Comparison of ENCODE assay signal across 8 mouse cellular contexts in genomic region chr7:140903212-140903611, GRCm38 (mm10). TPM values are rescaled to one million over a fixed set of nuclear protein-coding genes. Genes with fewer than 3 reads are reported as not detected.
A peak's percentile ranks its signal among the peaks of the same experiment; 100 is the strongest.
DNase-seq lines count a peak whose midpoint lies in the region; ATAC-seq and TF ChIP-seq lines count a peak whose summit lies in the region.
"Had no signal": no experiment of that assay in that cellular context is flagged by ENCODE, and none has a peak within 500 bp of the region (broad histone marks: within the 10 kb centered on the region; RNA-seq: fewer than 3 reads in every experiment).

No protein-coding gene starts in this region.

- WGBS in intestine, embryonic 16.5 days = 22% methylated on average over 13 of the region's 13 CpGs
- WGBS in midbrain, embryonic 12.5 days = 27% methylated on average over 13 of the region's 13 CpGs
- WGBS in small intestine, adult 2 months = 26% methylated on average over 13 of the region's 13 CpGs

- intact Hi-C loops in left cerebral cortex, postnatal 4 days (cut with DNase I) = loop anchor here (10.0 kb wide), 1 partner anchor 272 kb away; the partner anchor contains the start of gene Rnh1

- H3K4me2 ChIP-seq in intestine, embryonic 16.5 days (ENCODE audit: low read depth, low read length) = no peak overlapping the region
- no peak overlapping the region for H3K4me2 ChIP-seq in midbrain, embryonic 12.5 days (replicated peaks)
- H3K4me2 ChIP-seq: limb, embryonic 15.5 days had no signal

- H3K9me3 ChIP-seq in intestine, embryonic 16.5 days (ENCODE audit: control insufficient read depth, low read length) = no peaks in the 10 kb centered on the region
- H3K9me3 ChIP-seq in midbrain, embryonic 12.5 days = no peaks in the 10 kb centered on the region
- H3K9me3 ChIP-seq: limb, embryonic 15.5 days had no signal

- peak; percentile 97; the same call in 1 of the 2 replicates for TF ChIP-seq CTCF in small intestine, adult 2 months (IDR thresholded peaks at IDR 0.05; ENCODE audit: extremely low read depth, insufficient read length, insufficient replicate concordance, low read depth, low read length)

- TF ChIP-seq POLR2A in small intestine, adult 2 months (IDR thresholded peaks at IDR 0.05; ENCODE audit: low read depth, low read length) = no peak

- H3K9ac ChIP-seq in intestine, embryonic 16.5 days (ENCODE audit: low read depth, low read length) = peak overlapping the region; percentile 37; the same call in 1 of the 2 replicates
- H3K9ac ChIP-seq in midbrain, embryonic 12.5 days (replicated peaks) = no peak overlapping the region
- H3K9ac ChIP-seq: limb, embryonic 15.5 days had no signal

- ATAC-seq in intestine, embryonic 16.5 days = peak; percentile 52
- ATAC-seq in midbrain, embryonic 12.5 days (ENCODE audit: low FRiP score, low read depth) = peak; percentile 62

- no peak overlapping the region for H3K4me3 ChIP-seq in intestine, embryonic 16.5 days (ENCODE audit: low read length)
- no peak overlapping the region for H3K4me3 ChIP-seq in midbrain, embryonic 12.5 days
- no peak overlapping the region for H3K4me3 ChIP-seq in small intestine, adult 2 months (ENCODE audit: low read depth, low read length)
- H3K4me3 ChIP-seq: limb, embryonic 15.5 days had no signal

- DNase-seq in R1 (ENCODE audit: low read depth, low spot score) = peak; percentile 85
- peak; percentile 79 for DNase-seq in cerebellum, adult 9-10 months
- DNase-seq in frontal cortex, postnatal 36 days (ENCODE audit: low spot score in 2 of 2) = peak; percentile 72 to 75
- peak; percentile 79 for DNase-seq in left cerebral cortex, postnatal 4 days

- peaks cover 3% of the 10 kb centered on the region; the same call in 1 of the 2 replicates for H3K36me3 ChIP-seq in intestine, embryonic 16.5 days (ENCODE audit: control insufficient read depth, insufficient read depth, low read length)
- H3K36me3 ChIP-seq in midbrain, embryonic 12.5 days = peaks cover 16% of the 10 kb centered on the region
- H3K36me3 ChIP-seq in small intestine, adult 2 months (ENCODE audit: control insufficient read depth, insufficient read depth, low read length) = peaks cover 6% of the 10 kb centered on the region

- H3K27ac ChIP-seq in intestine, embryonic 16.5 days (ENCODE audit: low read length) = 0 out of 2 replicates have a peak overlapping the region, but pooled peaks have one; percentile 18
- no peak overlapping the region for H3K27ac ChIP-seq in midbrain, embryonic 12.5 days (replicated peaks)
- no peak overlapping the region for H3K27ac ChIP-seq in small intestine, adult 2 months (ENCODE audit: insufficient read depth, low read depth, low read length)
- H3K27ac ChIP-seq: limb, embryonic 15.5 days had no signal

- H3K27me3 ChIP-seq in intestine, embryonic 16.5 days (replicated peaks; ENCODE audit: control insufficient read depth, insufficient read depth, low read length) = no peaks in the 10 kb centered on the region
- H3K27me3 ChIP-seq in midbrain, embryonic 12.5 days = no peaks in the 10 kb centered on the region
- H3K27me3 ChIP-seq in small intestine, adult 2 months (ENCODE audit: control insufficient read depth, insufficient read depth, low read length) = no peaks in the 10 kb centered on the region
- H3K27me3 ChIP-seq: limb, embryonic 15.5 days had no signal

- peaks cover 2% of the 10 kb centered on the region; the same call in 1 of the 2 replicates for H3K4me1 ChIP-seq in intestine, embryonic 16.5 days (ENCODE audit: control insufficient read depth, insufficient read depth, low read length)
- peaks cover 5% of the 10 kb centered on the region for H3K4me1 ChIP-seq in midbrain, embryonic 12.5 days
- H3K4me1 ChIP-seq in small intestine, adult 2 months (ENCODE audit: control insufficient read depth, insufficient read depth, insufficient read length, low read length) = no peaks in the 10 kb centered on the region

RNA-seq across cellular contexts. Expression of gene Cox8b, which starts 3.0 kb away (rescaled TPM):
- polyA plus RNA-seq in intestine, embryonic 16.5 days (2015; fragmentation: Nextera tagmentation; extraction: Ambion mirVana) = 0.45 and 0.62 TPM in 2 replicates
- total RNA-seq in left cerebral cortex, postnatal 4 days (2021) = not detected
- not detected in 2 replicates for polyA plus RNA-seq in midbrain, embryonic 12.5 days (2016; fragmentation: Nextera tagmentation; extraction: Ambion mirVana)
- polyA plus RNA-seq in small intestine, adult 2 months (2012; rRNA removed) = 1.1 and 1.2 TPM in 2 replicates

RNA-seq across cellular contexts. Expression of gene Nlrp6, which starts 17.5 kb away (rescaled TPM):
- polyA plus RNA-seq in intestine, embryonic 16.5 days (2015; fragmentation: Nextera tagmentation; extraction: Ambion mirVana) = 71.1 and 80.5 TPM in 2 replicates
- under 1 TPM; 0.54 to 0.70 TPM for total RNA-seq in left cerebral cortex, postnatal 4 days (2021)
- polyA plus RNA-seq in midbrain, embryonic 12.5 days (2016; fragmentation: Nextera tagmentation; extraction: Ambion mirVana) = 0.08 and 0.18 TPM in 2 replicates
- polyA plus RNA-seq in small intestine, adult 2 months (2012; rRNA removed) = 45.0 and 110 TPM in 2 replicates

RNA-seq across cellular contexts. Expression of gene Sirt3, which starts 21.1 kb away (rescaled TPM):
- polyA plus RNA-seq in intestine, embryonic 16.5 days (2015; fragmentation: Nextera tagmentation; extraction: Ambion mirVana) = 38.6 and 39.2 TPM in 2 replicates
- 10 to 100 TPM; 26.0 to 31.3 TPM for total RNA-seq in left cerebral cortex, postnatal 4 days (2021)
- 27.4 and 28.9 TPM in 2 replicates for polyA plus RNA-seq in midbrain, embryonic 12.5 days (2016; fragmentation: Nextera tagmentation; extraction: Ambion mirVana)
- 13.6 and 20.4 TPM in 2 replicates for polyA plus RNA-seq in small intestine, adult 2 months (2012; rRNA removed)

RNA-seq across cellular contexts. Expression of gene Psmd13, which starts 21.4 kb away (rescaled TPM):
- 182 and 197 TPM in 2 replicates for polyA plus RNA-seq in intestine, embryonic 16.5 days (2015; fragmentation: Nextera tagmentation; extraction: Ambion mirVana)
- 100 to 1,000 TPM; 155 to 165 TPM for total RNA-seq in left cerebral cortex, postnatal 4 days (2021)
- polyA plus RNA-seq in midbrain, embryonic 12.5 days (2016; fragmentation: Nextera tagmentation; extraction: Ambion mirVana) = 279 and 300 TPM in 2 replicates
- 33.5 and 55.7 TPM in 2 replicates for polyA plus RNA-seq in small intestine, adult 2 months (2012; rRNA removed)

RNA-seq across cellular contexts. Expression of gene Pgghg, which starts 38.0 kb away (rescaled TPM):
- 23.4 and 23.6 TPM in 2 replicates for polyA plus RNA-seq in intestine, embryonic 16.5 days (2015; fragmentation: Nextera tagmentation; extraction: Ambion mirVana)
- total RNA-seq in left cerebral cortex, postnatal 4 days (2021) = 1 to 10 TPM; 3.1 to 4.0 TPM
- 13.1 and 14.9 TPM in 2 replicates for polyA plus RNA-seq in midbrain, embryonic 12.5 days (2016; fragmentation: Nextera tagmentation; extraction: Ambion mirVana)
- polyA plus RNA-seq in small intestine, adult 2 months (2012; rRNA removed) = 10.8 and 15.1 TPM in 2 replicates

Comparison
In these comparisons a context has a peak if more than half of its experiments do, and no peak if none do; other contexts are left out.
1. RNA of gene Nlrp6, which starts 17.5 kb away (polyA plus RNA-seq): 45.0 to 110 TPM in small intestine, adult 2 months and 71.1 to 80.5 TPM in intestine, embryonic 16.5 days; 0.08 to 0.18 TPM in midbrain, embryonic 12.5 days; every median in the first group is over 10 times any median in the second.
2. Peak in every context shown above with its lines, with median percentiles within 50 percentile points of each other: DNase-seq.